Mouse (Mus musculus): ENCODE measurements around the gene Lsmem1. TPM values are rescaled to one million over a fixed set of nuclear protein-coding genes. Genes with fewer than 3 reads are reported as not detected.

Gene Lsmem1
- 0.03 and 0.07 TPM in 2 replicates for polyA plus RNA-seq (2012; rRNA removed)

DNA sequence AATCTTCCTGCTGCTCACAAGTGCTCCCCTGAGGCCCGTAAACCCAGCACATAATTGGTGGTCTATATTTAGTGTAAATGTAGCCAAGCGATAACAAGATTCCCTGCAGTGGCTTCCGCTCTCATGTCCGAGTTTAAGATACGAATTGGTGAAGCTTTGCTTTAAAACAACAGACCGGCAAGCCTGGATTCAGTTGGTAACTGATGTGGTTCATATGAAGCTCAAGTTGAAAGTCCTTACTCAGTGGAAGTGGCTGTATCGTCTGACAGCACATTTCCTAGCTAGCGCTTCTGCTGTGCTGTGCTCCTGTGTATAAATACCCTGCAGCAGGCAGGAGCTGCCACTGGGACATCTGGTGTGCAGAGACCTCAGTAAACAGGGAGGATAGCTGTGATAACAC, at the start of gene Lsmem1:
TSS of gene Lsmem1 (minus strand) at position 189 of the 400 bp plus-strand sequence.

DNA sequence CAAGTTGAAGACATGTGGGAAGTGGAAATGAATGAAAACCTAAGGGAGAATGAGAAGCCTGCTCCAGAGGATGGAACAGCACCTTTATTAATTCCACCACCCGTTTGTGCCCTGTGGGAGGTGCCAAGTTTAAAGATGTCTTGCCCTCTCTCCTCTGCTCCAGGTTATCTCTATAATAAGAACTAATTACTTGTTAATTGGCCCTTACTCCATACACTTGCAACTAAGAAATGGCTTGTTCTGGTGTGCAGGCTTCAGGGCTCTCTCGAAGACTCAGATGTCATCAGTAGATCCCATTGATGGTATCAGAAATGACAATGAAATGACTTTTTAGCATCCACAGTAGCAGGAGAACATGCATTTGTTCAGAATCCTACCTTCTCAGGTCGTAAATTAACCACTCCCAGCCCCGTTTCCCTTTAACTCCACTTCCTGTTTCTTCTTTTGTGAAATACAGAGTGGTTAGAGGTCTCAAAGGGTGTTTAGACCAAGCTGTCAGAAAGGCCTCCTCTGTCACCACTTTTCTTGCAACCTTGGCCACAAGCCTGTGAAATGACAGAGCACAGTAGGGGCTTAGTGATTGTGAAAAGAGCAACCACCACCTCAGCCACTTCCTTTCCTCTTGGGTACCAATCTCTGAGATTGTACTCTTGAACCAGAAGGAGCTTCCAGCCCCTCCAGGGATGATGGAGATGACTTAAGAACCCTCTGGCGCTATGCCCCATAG, 49.3 kb upstream of the Lsmem1 start, which contains the start of gene Ifrd1:
TSS of gene Ifrd1 (minus strand) at position 51 of the 727 bp plus-strand sequence.

DNA sequence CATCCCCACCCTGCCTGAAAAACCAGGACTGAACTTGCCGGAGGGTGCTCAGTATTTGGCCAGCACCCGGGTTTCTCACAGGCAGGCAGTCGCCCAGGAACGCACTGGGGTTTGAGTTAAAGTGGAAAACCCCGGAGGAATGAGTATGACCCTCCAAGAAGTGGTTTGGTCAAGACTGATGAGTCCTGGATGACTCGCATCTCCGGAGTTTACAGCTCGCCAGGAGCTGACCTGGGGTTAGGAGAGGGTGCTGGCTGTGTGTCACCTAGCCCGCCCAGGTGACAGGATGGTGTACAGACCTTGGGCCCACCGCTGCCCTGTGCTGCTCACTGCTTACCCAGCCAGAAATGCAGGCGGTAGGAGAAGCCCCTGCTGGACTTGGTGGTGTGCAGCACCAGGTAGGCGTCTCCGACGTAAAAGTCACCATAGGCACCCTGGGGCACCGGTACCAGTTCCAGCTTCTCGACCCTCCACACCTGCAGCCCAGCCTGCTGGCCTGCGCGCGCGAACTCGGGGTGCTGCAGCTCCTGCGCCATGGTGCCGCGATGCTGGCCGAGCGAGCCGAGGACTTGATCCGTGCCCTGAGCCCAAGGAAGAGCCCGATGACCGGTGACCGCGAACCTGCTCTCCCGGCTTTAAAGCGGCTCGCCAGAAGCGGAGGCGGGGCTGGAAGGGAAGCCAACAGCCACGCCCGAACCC, 65.6 kb downstream of the Lsmem1 start, which contains the start of gene Scin:
TSS of gene Scin (minus strand) at position 656 of the 699 bp plus-strand sequence.

Other genes starting within 250 kb of the Lsmem1 start
- 33.2 and 34.1 TPM in 2 replicates for gene Arl4a, start 161.5 kb downstream of the Lsmem1 start, polyA plus RNA-seq (2012; rRNA removed)
- 0.02 and 0.08 TPM in 2 replicates for gene Scin, start 65.3 kb downstream of the Lsmem1 start, polyA plus RNA-seq (2012; rRNA removed)
- 16.8 and 17.9 TPM in 2 replicates for gene Ifrd1, start 49.0 kb upstream of the Lsmem1 start, polyA plus RNA-seq (2012; rRNA removed)
- 5.6 and 6.1 TPM in 2 replicates for gene Zfp277, start 246.4 kb upstream of the Lsmem1 start, polyA plus RNA-seq (2012; rRNA removed)
- 0.87 and 0.90 TPM in 2 replicates for gene Dock4, start 246.5 kb upstream of the Lsmem1 start, polyA plus RNA-seq (2012; rRNA removed)